Mouse (Mus musculus) midbrain, postnatal 0 days (tissue): ENCODE results near the gene Clec16a. TPM values are rescaled to one million over a fixed set of nuclear protein-coding genes. Genes with fewer than 3 reads are reported as not detected.

Experiments
- ATAC-seq: fragments of 200-750 bp; cut with Nextera tagmentation; 2 replicates; pipeline ENCODE4 v1.8.0; 2017; ENCODE audit warnings: moderate number of reproducible peaks, mild to moderate bottlenecking, moderate TSS enrichment, moderate library complexity; ENCODE audit not compliant: low FRiP score
- DNase-seq: peaks from one replicate; pipeline ENCODE4 v3.0.0-alpha.2; 2015; ENCODE audit warnings: low spot score
- H3K27ac ChIP-seq: fragments of 300-500 bp; sonication (generic); 2 replicates; pipeline ENCODE4 v1.5.1; 2014; ENCODE audit warnings: low read depth, mild to moderate bottlenecking, low read length, mixed read lengths
- H3K27me3 ChIP-seq: fragments of 300-500 bp; sonication (generic); 2 replicates; pipeline ENCODE4 v1.6.1; 2014; ENCODE audit warnings: low read length, control low read depth, mixed read lengths; ENCODE audit not compliant: insufficient read depth
- H3K36me3 ChIP-seq: fragments of 300-500 bp; sonication (generic); 2 replicates; pipeline ENCODE4 v1.6.1; 2014; ENCODE audit warnings: low read length, control low read depth, mixed read lengths; ENCODE audit not compliant: insufficient read depth
- H3K4me1 ChIP-seq: fragments of 300-500 bp; sonication (generic); 2 replicates; pipeline ENCODE4 v1.6.1; 2014; ENCODE audit warnings: mild to moderate bottlenecking, control low read depth, antibody characterized with exemption, low read length, mixed read lengths; ENCODE audit not compliant: insufficient read depth
- H3K4me2 ChIP-seq: fragments of 300-500 bp; sonication (generic); 2 replicates; pipeline ENCODE4 v1.6.1; 2014; ENCODE audit warnings: low read depth, mild to moderate bottlenecking, low read length, mixed read lengths; ENCODE audit not compliant: poor library complexity, severe bottlenecking
- H3K4me3 ChIP-seq: fragments of 300-500 bp; sonication (generic); 2 replicates; pipeline ENCODE4 v1.5.1; 2014; ENCODE audit warnings: low read depth, mild to moderate bottlenecking, low read length, moderate library complexity
- H3K9ac ChIP-seq: fragments of 300-500 bp; sonication (generic); replicated peaks from 2 replicates; pipeline ENCODE4 v1.6.1; 2014; ENCODE audit warnings: mild to moderate bottlenecking, low read length, moderate library complexity, mixed read lengths; ENCODE audit not compliant: poor library complexity, severe bottlenecking
- H3K9me3 ChIP-seq: fragments of 300-500 bp; sonication (generic); 2 replicates; pipeline ENCODE4 v1.6.1; 2016; ENCODE audit warnings: low read length, control low read depth
- CTCF ChIP-seq: IDR thresholded peaks from 2 replicates; pipeline ENCODE4 v1.5.1; 2016; ENCODE audit warnings: antibody characterized with exemption, mild to moderate bottlenecking
- WGBS: fragments of 180-500 bp; shearing (Covaris S2); extraction: QIAGEN DNeasy Blood & Tissue Kit; methylation state at CpG from one replicate; pipeline ENCODE4 v1.1.7; 2014; 5-methylcytosine and 5-hydroxymethylcytosine counted together
- polyA plus RNA-seq: library from polyadenylated mRNA; unstranded; fragments of >200 nt; fragmentation: Nextera tagmentation; extraction: Ambion mirVana; gene quantifications from 2 replicates; pipeline ENCODE4 v1.2.1, GENCODE M21; 2015
- total RNA-seq: library from RNA; depleted of rRNA; stranded (reverse); fragments of >200 nt; gene quantifications from 2 replicates; pipeline ENCODE4 v1.2.3, GENCODE M21; 2014

Gene Clec16a
- total and polyA plus RNA-seq, 2 experiments from 2014 or later: 63.8 to 69.5 TPM

DNA sequence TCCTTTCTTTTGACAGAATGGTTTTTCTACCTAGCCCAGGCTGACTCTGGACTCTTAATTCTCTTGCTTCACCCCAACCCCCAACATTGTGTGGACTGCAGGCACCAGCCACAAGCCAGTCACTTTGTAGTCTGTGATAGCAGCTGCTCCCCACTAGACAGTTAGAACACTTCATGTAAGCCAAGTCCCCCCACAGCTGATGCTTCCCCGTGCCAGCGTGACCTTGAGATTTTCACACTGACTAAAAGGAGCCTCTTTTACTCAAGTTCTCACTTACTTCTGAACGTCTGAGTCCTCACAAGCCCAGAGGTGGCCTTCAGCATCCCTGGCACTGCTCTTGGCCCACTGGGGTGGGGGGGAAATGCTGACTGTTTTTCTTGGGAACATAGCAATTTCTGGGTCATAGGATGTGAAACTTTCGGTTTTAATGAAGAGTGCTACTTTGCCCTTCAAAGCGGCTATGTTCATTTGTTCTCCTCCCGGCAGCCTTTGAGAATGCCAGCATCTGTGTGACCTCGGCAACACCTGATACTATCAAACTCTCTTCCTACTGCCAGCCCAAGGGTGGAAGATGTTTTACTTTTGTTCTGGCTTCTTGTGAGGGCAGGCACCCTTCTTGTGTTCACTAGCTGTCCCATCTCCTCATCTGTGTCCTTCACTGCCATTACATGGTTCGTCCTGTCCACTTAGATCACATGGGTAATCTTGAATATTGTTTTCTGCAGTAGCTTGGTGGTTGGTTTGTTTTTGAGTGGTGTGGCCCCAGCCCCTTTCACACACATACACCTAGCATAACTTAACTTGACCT lies 138.3 kb downstream of the Clec16a start:
- ATAC-seq (no peak), DNase-seq (peak; percentile 38)
- H3K4me3 ChIP-seq: no peak overlapping the region
- WGBS: 78% methylated on average over 8 of the region's 8 CpGs
- 0 out of 2 replicates have a peak, but pooled peaks cover 3% of the 10 kb centered on the region for H3K36me3 ChIP-seq
- H3K4me1 ChIP-seq: no peaks in the 10 kb centered on the region
- no peak overlapping the region for H3K27ac ChIP-seq
- no peak overlapping the region for H3K9ac ChIP-seq
- no peak for TF ChIP-seq CTCF
- H3K9me3 ChIP-seq: no peaks in the 10 kb centered on the region
- H3K27me3 ChIP-seq: no peaks in the 10 kb centered on the region
- no peak overlapping the region for H3K4me2 ChIP-seq

DNA sequence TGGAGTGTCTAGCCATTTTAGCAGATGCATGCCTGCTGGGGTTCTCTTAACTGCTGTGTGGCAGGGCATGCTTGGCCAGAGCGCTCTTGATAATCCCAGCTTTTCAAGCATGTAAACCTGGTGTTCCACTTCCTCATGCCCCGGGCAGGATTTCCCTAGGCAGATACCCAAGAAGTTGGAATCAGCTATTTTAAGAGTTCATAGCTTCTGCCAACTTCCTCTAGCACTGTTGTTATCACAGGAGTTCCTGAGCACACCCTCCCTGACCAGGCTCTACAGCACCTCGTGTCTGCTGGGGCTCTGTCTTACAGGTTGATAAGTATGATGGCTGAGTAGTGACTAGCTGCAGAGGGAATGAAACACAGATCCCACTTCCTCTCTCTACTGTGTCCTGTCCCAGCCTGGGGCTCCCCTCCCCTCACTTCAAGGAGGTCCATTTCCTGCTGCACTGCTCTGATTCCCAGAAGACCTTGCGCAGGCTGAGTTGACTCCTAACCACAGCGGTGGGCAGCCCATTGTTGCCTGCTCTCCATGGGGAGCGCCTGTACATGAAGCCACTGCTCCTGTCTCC lies 144.7 kb downstream of the Clec16a start:
- H3K9ac ChIP-seq: no peak overlapping the region
- peaks cover 14% of the 10 kb centered on the region; the same call in 1 of the 2 replicates for H3K36me3 ChIP-seq
- no peak overlapping the region for H3K27ac ChIP-seq
- H3K9me3 ChIP-seq: no peaks in the 10 kb centered on the region
- H3K4me2 ChIP-seq: no peak overlapping the region
- no peak for TF ChIP-seq CTCF
- no peak for ATAC-seq
- H3K4me3 ChIP-seq: no peak overlapping the region
- no peaks in the 10 kb centered on the region for H3K4me1 ChIP-seq
- no peaks in the 10 kb centered on the region for H3K27me3 ChIP-seq
- 91% methylated on average over 6 of the region's 6 CpGs for WGBS
- DNase-seq: peak; percentile 12

DNA sequence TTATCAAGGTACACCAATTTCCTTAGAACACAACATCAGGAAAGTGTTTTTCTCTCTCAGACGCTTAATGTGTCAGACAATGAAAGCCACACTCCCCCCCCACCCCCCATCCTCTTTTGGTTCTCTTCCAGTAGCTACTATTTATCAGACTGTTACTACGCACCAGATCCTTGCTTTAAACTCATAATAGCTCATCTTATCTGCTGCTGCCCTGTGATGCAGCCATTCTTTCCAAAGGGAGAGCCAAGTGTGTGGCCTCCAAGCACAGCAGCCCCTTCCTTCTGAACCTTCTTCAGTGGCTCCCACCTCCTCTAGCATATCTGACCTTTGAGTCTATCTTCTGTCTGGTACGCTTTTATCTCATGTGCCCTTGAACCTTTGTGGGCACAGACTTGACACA lies 145.3 kb downstream of the Clec16a start:
- no peaks in the 10 kb centered on the region for H3K27me3 ChIP-seq
- peaks cover 14% of the 10 kb centered on the region; the same call in 1 of the 2 replicates for H3K36me3 ChIP-seq
- no peak overlapping the region for H3K4me2 ChIP-seq
- H3K27ac ChIP-seq: no peak overlapping the region
- H3K9me3 ChIP-seq: no peaks in the 10 kb centered on the region
- no peak overlapping the region for H3K9ac ChIP-seq
- no peak for DNase-seq
- H3K4me3 ChIP-seq: no peak overlapping the region
- no peaks in the 10 kb centered on the region for H3K4me1 ChIP-seq
- no peak for TF ChIP-seq CTCF
- ATAC-seq: no peak
- 87% methylated on average over 3 of the region's 3 CpGs for WGBS

DNA sequence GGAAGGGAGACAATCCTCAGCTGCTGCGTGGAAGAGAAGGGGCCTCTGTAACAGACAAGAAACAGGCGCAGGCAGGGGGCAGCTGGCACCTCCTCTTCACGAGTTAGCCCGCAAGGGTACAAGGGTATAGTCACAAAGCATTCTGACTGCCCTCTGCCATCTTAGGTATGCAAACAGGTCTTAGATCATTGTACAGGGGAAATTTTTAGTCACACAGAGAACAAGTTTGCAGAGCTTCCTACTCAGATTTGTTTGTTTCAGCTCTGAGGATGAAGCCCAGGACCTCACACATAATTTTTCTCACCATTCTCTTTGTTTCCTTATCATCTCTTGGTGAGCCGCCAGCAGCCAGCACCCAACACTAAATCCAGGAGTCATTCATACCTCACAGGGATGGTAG lies 146.6 kb downstream of the Clec16a start:
- Histone ChIP-seq H3K27ac (no peak overlapping the region), H3K4me1 (no peaks in the 10 kb centered on the region), H3K9ac (no peak overlapping the region), H3K4me2 (no peak overlapping the region), H3K27me3 (no peaks in the 10 kb centered on the region), H3K36me3 (peaks cover 10% of the 10 kb centered on the region; the same call in 1 of the 2 replicates), H3K4me3 (no peak overlapping the region), H3K9me3 (no peaks in the 10 kb centered on the region)
- DNase-seq (no peak), ATAC-seq (no peak)
- no peak for TF ChIP-seq CTCF
- 87% methylated on average over 5 of the region's 5 CpGs for WGBS

DNA sequence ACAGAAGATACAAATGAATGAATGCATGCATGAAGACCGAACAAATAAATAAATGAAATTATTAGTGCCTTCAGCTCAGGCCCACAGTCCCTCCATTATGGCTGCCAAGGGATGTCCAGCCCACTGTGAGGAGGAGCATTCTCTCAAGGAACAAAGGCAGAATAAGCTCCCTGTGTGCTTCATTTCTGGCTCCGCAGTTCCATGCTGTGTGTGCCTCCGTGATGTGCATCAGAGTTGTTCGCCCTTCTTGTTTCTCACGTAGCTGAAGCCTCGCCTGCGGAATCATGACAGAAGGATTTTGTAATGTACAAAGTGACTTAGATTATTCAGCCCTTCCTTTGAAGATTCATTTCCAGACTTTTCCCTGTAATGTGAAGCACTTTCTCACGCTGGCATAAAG lies 147.7 kb downstream of the Clec16a start:
- H3K27ac ChIP-seq: no peak overlapping the region
- 54% methylated on average over 8 of the region's 8 CpGs for WGBS

DNA sequence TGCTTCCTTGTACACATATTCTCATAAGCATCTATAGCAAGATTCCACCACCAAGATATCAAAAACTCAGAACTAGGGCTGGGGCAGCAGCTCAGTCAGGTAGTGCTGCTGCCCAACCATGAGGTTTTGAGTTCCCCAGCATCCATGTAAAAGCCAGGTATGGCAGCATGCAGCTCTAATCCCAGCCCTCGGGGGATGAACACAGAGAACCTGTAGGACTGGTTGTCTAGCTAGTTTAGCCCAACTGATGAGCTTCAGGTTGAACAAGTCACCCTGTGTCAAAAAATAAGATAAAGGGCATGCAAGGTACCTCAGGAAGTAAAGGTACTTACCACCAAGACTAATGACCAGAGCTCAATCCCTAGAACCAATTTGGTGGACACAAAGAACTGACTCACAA lies 148.3 kb downstream of the Clec16a start:
- Histone ChIP-seq H3K27me3 (no peaks in the 10 kb centered on the region), H3K36me3 (peaks cover 10% of the 10 kb centered on the region; the same call in 1 of the 2 replicates), H3K9ac (no peak overlapping the region), H3K9me3 (no peaks in the 10 kb centered on the region), H3K4me1 (0 out of 2 replicates have a peak, but pooled peaks cover 5% of the 10 kb centered on the region), H3K4me2 (no peak overlapping the region), H3K27ac (no peak overlapping the region), H3K4me3 (no peak overlapping the region)
- WGBS: 90% methylated on average over 1 of the region's 1 CpGs
- ATAC-seq: no peak
- TF ChIP-seq CTCF: no peak
- no peak for DNase-seq

More for the DNA sequence above, 147.7 kb downstream of the Clec16a start:
- no peak for DNase-seq
- 0 out of 2 replicates have a peak, but pooled peaks cover under 1% of the 10 kb centered on the region for H3K4me1 ChIP-seq
- no peak for ATAC-seq
- H3K4me2 ChIP-seq: no peak overlapping the region
- no peak for TF ChIP-seq CTCF
- no peak overlapping the region for H3K9ac ChIP-seq
- peaks cover 10% of the 10 kb centered on the region; the same call in 1 of the 2 replicates for H3K36me3 ChIP-seq
- H3K27me3 ChIP-seq: no peaks in the 10 kb centered on the region
- H3K9me3 ChIP-seq: no peaks in the 10 kb centered on the region
- H3K4me3 ChIP-seq: no peak overlapping the region
